Mouse (Mus musculus): Measurements from ENCODE around the gene 4632433K11Rik. TPM values are rescaled to one million over a fixed set of nuclear protein-coding genes. Genes with fewer than 3 reads are reported as not detected.
A peak's percentile ranks its signal among the peaks of the same experiment; 100 is the strongest.
"Not testable (repeated sequence)": the region's sequence is repeated elsewhere in the genome, so short reads cannot be mapped to it uniquely, and the experiment has no call there.

Gene 4632433K11Rik
- polyA plus RNA-seq, 1 experiment, result not detected

GRCm38 (mm10) chr7:4996003-4996895 lies 37.7 kb upstream of the 4632433K11Rik start, which contains the start of gene Zfp579:
TSS of gene Zfp579 (minus strand) at chr7:4996158.
- TF ChIP-seq POLR2A (IDR thresholded peaks at IDR 0.05; ENCODE audit: control insufficient read depth, extremely low read depth, insufficient read depth, low read length, poor library complexity) (no peak), CTCF (IDR thresholded peaks at IDR 0.05; ENCODE audit: borderline replicate concordance, control insufficient read depth, extremely low read depth, insufficient read depth, low read length, poor library complexity) (no peak)
- Histone ChIP-seq H3K27ac (ENCODE audit: control insufficient read depth, insufficient read depth, low read length) (no peak within 1 kb of the TSS), H3K4me3 (ENCODE audit: control insufficient read depth, insufficient read depth, low read length) (peak within 1 kb of the TSS; percentile 90), H3K4me1 (replicated peaks; ENCODE audit: control insufficient read depth, insufficient read depth, low read length) (peaks cover 18% of the 10 kb centered on the region), H3K36me3 (ENCODE audit: control insufficient read depth, insufficient read depth, low read length) (no peaks in the 10 kb centered on the region), H3K27me3 (ENCODE audit: control insufficient read depth, insufficient read depth, low read length) (no peaks in the 10 kb centered on the region)
- peak; percentile 89 for DNase-seq
- WGBS, result 9% methylated on average over 20 of the region's 26 CpGs

- Histone ChIP-seq H3K4me1 (replicated peaks; ENCODE audit: control insufficient read depth, insufficient read depth, low read length) (peaks cover 18% of the 10 kb centered on the region), H3K27me3 (ENCODE audit: control insufficient read depth, insufficient read depth, low read length) (no peaks in the 10 kb centered on the region), H3K4me3 (ENCODE audit: control insufficient read depth, insufficient read depth, low read length) (no peak overlapping the region), H3K36me3 (ENCODE audit: control insufficient read depth, insufficient read depth, low read length) (no peaks in the 10 kb centered on the region), H3K27ac (ENCODE audit: control insufficient read depth, insufficient read depth, low read length) (no peak overlapping the region)
- DNase-seq, result no peak
- TF ChIP-seq POLR2A (IDR thresholded peaks at IDR 0.05; ENCODE audit: control insufficient read depth, extremely low read depth, insufficient read depth, low read length, poor library complexity) (no peak), CTCF (IDR thresholded peaks at IDR 0.05; ENCODE audit: borderline replicate concordance, control insufficient read depth, extremely low read depth, insufficient read depth, low read length, poor library complexity) (no peak)
- WGBS, result 85% methylated on average over 8 of the region's 8 CpGs
These were observed 37.0 kb upstream of the 4632433K11Rik start for GRCm38 (mm10) chr7:4996934-4997333.

GRCm38 (mm10) chr7:4999876-5000275 lies 34.0 kb upstream of the 4632433K11Rik start:
- peaks cover 14% of the 10 kb centered on the region for H3K4me1 ChIP-seq (replicated peaks; ENCODE audit: control insufficient read depth, insufficient read depth, low read length)
- 71% methylated on average over 2 of the region's 2 CpGs for WGBS
- no peak overlapping the region for H3K4me3 ChIP-seq (ENCODE audit: control insufficient read depth, insufficient read depth, low read length)
- TF ChIP-seq CTCF (IDR thresholded peaks at IDR 0.05; ENCODE audit: borderline replicate concordance, control insufficient read depth, extremely low read depth, insufficient read depth, low read length, poor library complexity), result no peak
- TF ChIP-seq POLR2A (IDR thresholded peaks at IDR 0.05; ENCODE audit: control insufficient read depth, extremely low read depth, insufficient read depth, low read length, poor library complexity), result no peak
- no peaks in the 10 kb centered on the region for H3K36me3 ChIP-seq (ENCODE audit: control insufficient read depth, insufficient read depth, low read length)
- H3K27me3 ChIP-seq (ENCODE audit: control insufficient read depth, insufficient read depth, low read length), result no peaks in the 10 kb centered on the region
- peak; percentile 48 for DNase-seq
- H3K27ac ChIP-seq (ENCODE audit: control insufficient read depth, insufficient read depth, low read length), result no peak overlapping the region

- not testable (repeated sequence) for H3K27ac ChIP-seq (ENCODE audit: control insufficient read depth, insufficient read depth, low read length); H3K4me1 ChIP-seq (replicated peaks; ENCODE audit: control insufficient read depth, insufficient read depth, low read length); H3K27me3 ChIP-seq (ENCODE audit: control insufficient read depth, insufficient read depth, low read length); H3K36me3 ChIP-seq (ENCODE audit: control insufficient read depth, insufficient read depth, low read length); DNase-seq; H3K4me3 ChIP-seq (ENCODE audit: control insufficient read depth, insufficient read depth, low read length)
- WGBS, result 92% methylated on average over 8 of the region's 8 CpGs
These were observed 31.0 kb upstream of the 4632433K11Rik start for GRCm38 (mm10) chr7:5002876-5003275.

- Histone ChIP-seq H3K4me1 (replicated peaks; ENCODE audit: control insufficient read depth, insufficient read depth, low read length) (no peaks in the 10 kb centered on the region), H3K4me3 (ENCODE audit: control insufficient read depth, insufficient read depth, low read length) (no peak overlapping the region), H3K27me3 (ENCODE audit: control insufficient read depth, insufficient read depth, low read length) (no peaks in the 10 kb centered on the region; the same call in 1 of the 2 replicates), H3K36me3 (ENCODE audit: control insufficient read depth, insufficient read depth, low read length) (peaks cover 56% of the 10 kb centered on the region), H3K27ac (ENCODE audit: control insufficient read depth, insufficient read depth, low read length) (no peak overlapping the region)
- 97% methylated on average over 26 of the region's 26 CpGs for WGBS
- DNase-seq, result no peak
- TF ChIP-seq CTCF (IDR thresholded peaks at IDR 0.05; ENCODE audit: borderline replicate concordance, control insufficient read depth, extremely low read depth, insufficient read depth, low read length, poor library complexity) (no peak), POLR2A (IDR thresholded peaks at IDR 0.05; ENCODE audit: control insufficient read depth, extremely low read depth, insufficient read depth, low read length, poor library complexity) (no peak)
These were observed 25.7 kb upstream of the 4632433K11Rik start for GRCm38 (mm10) chr7:5008229-5008628.

- H3K36me3 ChIP-seq (ENCODE audit: control insufficient read depth, insufficient read depth, low read length), result peaks cover 47% of the 10 kb centered on the region
- no peaks in the 10 kb centered on the region for H3K4me1 ChIP-seq (replicated peaks; ENCODE audit: control insufficient read depth, insufficient read depth, low read length)
- 86% methylated on average over 27 of the region's 27 CpGs for WGBS
- no peak overlapping the region for H3K4me3 ChIP-seq (ENCODE audit: control insufficient read depth, insufficient read depth, low read length)
- no peaks in the 10 kb centered on the region; the same call in 1 of the 2 replicates for H3K27me3 ChIP-seq (ENCODE audit: control insufficient read depth, insufficient read depth, low read length)
- H3K27ac ChIP-seq (ENCODE audit: control insufficient read depth, insufficient read depth, low read length), result no peak overlapping the region
- TF ChIP-seq CTCF (IDR thresholded peaks at IDR 0.05; ENCODE audit: borderline replicate concordance, control insufficient read depth, extremely low read depth, insufficient read depth, low read length, poor library complexity), result no peak
- TF ChIP-seq POLR2A (IDR thresholded peaks at IDR 0.05; ENCODE audit: control insufficient read depth, extremely low read depth, insufficient read depth, low read length, poor library complexity), result no peak
- no peak for DNase-seq
These were observed 21.0 kb upstream of the 4632433K11Rik start for GRCm38 (mm10) chr7:5012681-5013513.

Data from thymus, adult 2 months (tissue).